Mouse (Mus musculus) hindbrain, embryonic 10.5 days (tissue): ENCODE results near the gene Smg6. TPM values are rescaled to one million over a fixed set of nuclear protein-coding genes. Genes with fewer than 3 reads are reported as not detected.
A peak's percentile ranks its signal among the peaks of the same experiment; 100 is the strongest.

Experiments
- DNase-seq: peaks from one replicate; pipeline ENCODE4 v3.0.0-alpha.2; 2017; ENCODE audit warnings: low spot score
- H3K27ac ChIP-seq: fragments of 300-500 bp; sonication (generic); 2 replicates; pipeline ENCODE4 v1.5.1; 2016; ENCODE audit warnings: mild to moderate bottlenecking, moderate library complexity
- H3K27me3 ChIP-seq: fragments of 300-500 bp; sonication (generic); 2 replicates; pipeline ENCODE4 v1.6.1; 2016; ENCODE audit warnings: mild to moderate bottlenecking; ENCODE audit not compliant: poor library complexity, insufficient read depth, severe bottlenecking
- H3K36me3 ChIP-seq: fragments of 300-500 bp; sonication (generic); 2 replicates; pipeline ENCODE4 v1.6.1; 2016; ENCODE audit warnings: mild to moderate bottlenecking, moderate library complexity
- H3K4me1 ChIP-seq: fragments of 300-500 bp; sonication (generic); replicated peaks from 2 replicates; pipeline ENCODE4 v1.6.1; 2016; ENCODE audit warnings: mild to moderate bottlenecking
- H3K4me3 ChIP-seq: fragments of 300-500 bp; sonication (generic); 2 replicates; pipeline ENCODE4 v1.5.1; 2016; ENCODE audit warnings: mild to moderate bottlenecking, moderate library complexity
- H3K9me3 ChIP-seq: fragments of 300-500 bp; sonication (generic); 2 replicates; pipeline ENCODE4 v1.6.1; 2016; ENCODE audit warnings: mild to moderate bottlenecking, moderate library complexity
- WGBS: fragments of 180-500 bp; shearing (Covaris S2); methylation state at CpG from one replicate; pipeline ENCODE4 v1.1.7; 2016; 5-methylcytosine and 5-hydroxymethylcytosine counted together
- polyA plus RNA-seq: library from polyadenylated mRNA; unstranded; fragments of >200 nt; fragmentation: Nextera tagmentation; extraction: Ambion mirVana; gene quantifications from 2 replicates; pipeline ENCODE4 v1.2.1, GENCODE M21; 2016

The Smg6 gene
- polyA plus RNA-seq, 1 experiment from 2014 or later: 19.2 TPM

DNA sequence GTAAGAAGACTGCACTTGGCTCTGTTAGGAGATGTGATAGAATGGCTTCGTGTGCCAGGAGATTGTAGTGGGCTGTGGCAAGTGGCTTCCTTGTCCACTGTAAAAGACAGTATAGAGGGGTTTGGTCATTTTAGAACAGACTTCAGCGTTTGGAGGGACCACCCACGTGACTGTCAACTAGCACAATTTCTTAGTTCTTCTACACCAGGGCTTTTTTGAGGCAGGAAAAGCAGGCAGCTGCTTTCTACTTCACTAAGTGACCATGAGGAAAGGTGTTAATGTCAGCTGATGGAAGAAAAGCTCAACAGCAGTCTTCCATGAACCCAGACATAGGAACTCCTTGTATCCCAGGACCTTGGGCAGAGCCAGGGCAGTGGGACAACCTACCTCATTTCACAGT, 121.0 kb downstream of the Smg6 start:
- no peak overlapping the region for H3K4me3 ChIP-seq
- no peaks in the 10 kb centered on the region for H3K27me3 ChIP-seq
- peaks cover 81% of the 10 kb centered on the region for H3K36me3 ChIP-seq
- H3K9me3 ChIP-seq: no peaks in the 10 kb centered on the region
- peaks cover 7% of the 10 kb centered on the region; the same call in 1 of the 2 replicates for H3K4me1 ChIP-seq
- 93% methylated on average over 3 of the region's 3 CpGs for WGBS
- no peak overlapping the region for H3K27ac ChIP-seq
- DNase-seq: no peak

DNA sequence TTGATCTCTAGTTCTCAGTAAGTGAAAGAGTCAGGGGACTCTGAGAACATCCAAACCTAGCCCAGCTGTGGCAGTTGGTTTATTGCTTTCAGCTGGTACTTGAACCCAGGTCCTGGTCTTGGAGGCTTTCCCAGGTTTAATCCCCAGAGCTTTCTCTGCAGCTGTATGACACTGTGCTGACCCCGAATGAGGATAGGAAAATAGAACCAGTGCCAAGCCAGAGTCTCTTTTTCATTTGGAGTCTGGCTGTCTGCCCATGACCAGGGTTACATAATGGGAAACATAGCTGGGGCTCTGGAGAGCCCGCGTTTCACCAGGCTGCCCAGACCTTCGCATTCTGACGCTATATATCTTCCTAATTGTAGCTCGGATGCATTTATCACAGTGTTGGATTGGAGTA, 121.4 kb downstream of the Smg6 start:
- Histone ChIP-seq H3K27ac (no peak overlapping the region), H3K4me1 (peaks cover 11% of the 10 kb centered on the region), H3K27me3 (no peaks in the 10 kb centered on the region), H3K36me3 (peaks cover 81% of the 10 kb centered on the region), H3K4me3 (no peak overlapping the region), H3K9me3 (no peaks in the 10 kb centered on the region)
- 81% methylated on average over 6 of the region's 6 CpGs for WGBS
- no peak for DNase-seq

DNA sequence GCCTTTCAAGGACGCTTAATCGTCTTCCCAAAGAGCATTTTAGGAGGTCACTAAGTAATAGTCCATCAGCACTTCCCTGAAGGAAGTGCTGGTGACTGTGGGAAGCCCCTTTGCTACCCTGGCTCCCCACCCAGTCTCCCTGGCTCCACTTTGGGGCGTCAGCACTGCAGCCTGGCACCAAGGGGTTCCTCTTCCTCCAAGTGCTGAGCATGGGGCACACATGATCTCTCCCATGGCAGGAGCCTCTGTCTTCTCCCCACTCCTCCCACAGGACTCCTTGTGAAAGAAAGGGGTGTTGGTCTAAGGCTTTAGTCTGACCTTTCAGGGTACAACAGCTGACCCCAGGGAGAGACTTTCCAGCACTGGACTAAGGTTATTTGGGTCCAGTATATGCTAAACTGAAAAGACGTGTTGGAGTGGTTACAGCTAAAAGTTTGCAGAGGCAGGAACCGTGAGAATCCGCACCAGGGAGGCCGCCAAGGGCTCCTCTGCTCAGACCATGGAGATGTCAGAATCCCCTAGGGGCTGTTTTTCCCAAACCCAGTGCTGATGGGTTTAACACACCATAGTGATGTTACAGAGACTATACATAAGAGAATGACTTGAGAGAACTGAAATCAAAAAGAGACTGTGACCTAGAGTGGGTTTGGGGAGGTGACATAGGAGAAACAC, 122.2 kb downstream of the Smg6 start:
- Histone ChIP-seq H3K9me3 (no peaks in the 10 kb centered on the region), H3K4me3 (no peak overlapping the region), H3K4me1 (peaks cover 13% of the 10 kb centered on the region), H3K27me3 (no peaks in the 10 kb centered on the region), H3K27ac (no peak overlapping the region), H3K36me3 (peaks cover 77% of the 10 kb centered on the region)
- no peak for DNase-seq
- 89% methylated on average over 7 of the region's 7 CpGs for WGBS

DNA sequence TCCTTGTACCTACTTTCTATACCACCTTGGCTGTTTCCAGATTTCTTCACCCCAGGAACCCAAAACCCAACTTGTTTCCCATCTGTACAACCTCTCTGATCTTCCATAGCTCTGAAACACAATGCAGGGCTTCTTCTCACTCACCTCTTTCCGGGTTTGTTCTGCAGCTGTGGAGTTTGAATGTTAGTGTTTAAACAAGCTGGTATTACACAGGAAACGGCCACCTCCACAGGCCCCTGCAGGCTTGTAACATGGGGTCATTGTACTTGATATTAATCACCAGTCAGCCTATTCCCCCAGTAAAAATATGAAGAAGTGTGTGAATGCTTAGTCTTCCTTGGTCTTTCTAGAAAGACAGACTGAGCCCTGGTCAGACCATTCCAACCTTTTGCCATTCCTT, 123.5 kb downstream of the Smg6 start:
- 69% methylated on average over 2 of the region's 2 CpGs for WGBS
- Histone ChIP-seq H3K27ac (no peak overlapping the region), H3K9me3 (no peaks in the 10 kb centered on the region), H3K4me3 (no peak overlapping the region), H3K27me3 (no peaks in the 10 kb centered on the region), H3K36me3 (peaks cover 75% of the 10 kb centered on the region), H3K4me1 (peaks cover 13% of the 10 kb centered on the region)
- no peak for DNase-seq

DNA sequence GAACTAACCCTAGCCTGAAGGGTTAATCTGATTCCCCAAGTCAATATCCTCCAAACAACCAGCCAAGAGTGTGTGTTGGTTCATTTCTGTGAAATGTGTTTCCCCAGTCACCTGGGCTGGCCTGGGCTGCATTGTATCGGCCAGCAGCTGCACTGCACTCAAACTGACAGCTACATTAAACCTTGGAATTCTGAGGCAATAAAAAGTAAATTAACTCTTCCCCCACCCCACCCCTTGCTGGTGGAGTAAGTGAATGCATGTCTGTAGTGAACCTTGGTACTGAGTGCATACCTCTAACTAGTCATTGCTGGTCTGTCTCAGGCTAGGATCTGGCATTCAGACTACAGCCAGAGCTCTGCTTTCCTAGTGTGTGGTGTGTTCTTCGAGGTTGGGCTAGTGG, 124.2 kb downstream of the Smg6 start:
- Histone ChIP-seq H3K4me1 (peaks cover 13% of the 10 kb centered on the region), H3K9me3 (no peaks in the 10 kb centered on the region), H3K27me3 (no peaks in the 10 kb centered on the region), H3K36me3 (peaks cover 76% of the 10 kb centered on the region), H3K27ac (no peak overlapping the region), H3K4me3 (no peak overlapping the region)
- DNase-seq: no peak
- WGBS: 79% methylated on average over 2 of the region's 2 CpGs

DNA sequence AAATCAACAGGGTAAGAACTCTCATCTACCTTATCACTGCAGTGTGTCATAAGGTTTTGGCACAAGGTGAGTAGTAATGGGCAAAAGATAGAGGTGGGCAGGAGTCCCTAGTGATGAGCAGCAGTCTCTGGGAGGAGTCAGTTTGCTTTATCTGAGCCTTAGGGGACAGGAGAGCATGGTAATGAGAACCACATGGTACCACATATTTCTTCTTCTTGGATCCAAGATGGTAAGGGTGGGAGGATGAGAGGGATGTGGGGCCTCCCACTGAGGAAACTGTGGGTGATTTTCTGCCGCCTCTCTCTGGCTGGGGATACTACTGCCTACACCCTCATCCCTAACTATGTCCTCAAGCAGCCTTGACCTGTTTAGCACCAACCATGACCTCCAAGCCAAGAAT, 125.6 kb downstream of the Smg6 start:
- Histone ChIP-seq H3K27ac (no peak overlapping the region), H3K4me3 (no peak overlapping the region)

DNA sequence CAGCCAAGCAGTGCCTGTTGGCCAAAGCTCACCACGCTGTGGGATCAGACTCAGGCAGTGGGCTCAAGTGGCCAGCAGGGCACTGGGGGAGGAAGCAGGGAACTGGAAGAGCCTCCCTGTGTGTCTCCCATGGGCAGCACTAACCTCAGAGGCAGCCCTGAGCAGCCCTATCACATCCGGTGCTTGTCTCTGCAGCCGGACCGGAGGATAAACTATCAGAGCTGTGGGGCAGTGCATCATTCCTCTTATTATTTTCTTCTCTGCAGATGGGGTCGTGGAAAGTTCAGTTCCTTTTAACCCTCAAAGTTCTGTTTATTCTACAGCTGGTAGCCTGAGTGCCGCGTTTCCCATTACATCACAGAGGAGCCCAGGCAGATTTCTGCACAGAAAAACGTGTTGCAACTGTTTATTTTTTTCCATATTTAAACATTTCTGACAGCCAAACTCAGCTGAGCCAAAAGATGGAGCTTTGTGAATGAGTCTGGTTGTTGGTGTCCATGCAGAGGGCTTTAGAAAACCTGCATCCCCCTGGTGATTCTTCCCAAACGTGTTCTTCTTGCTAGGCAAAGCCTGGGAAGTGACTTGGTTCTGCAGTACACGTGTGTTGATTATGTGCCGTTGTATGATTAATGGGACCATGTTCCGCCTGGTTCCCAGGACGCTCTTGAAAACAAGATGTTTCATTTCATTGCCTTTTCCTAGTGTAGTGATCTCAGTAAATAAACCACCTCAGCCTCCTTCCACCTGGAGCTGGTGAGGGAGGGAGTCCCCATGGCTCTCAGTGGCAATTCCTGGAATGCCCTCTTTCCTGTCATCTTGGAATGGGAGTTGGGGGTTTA, 126.3 kb downstream of the Smg6 start:
- no peak for DNase-seq
- Histone ChIP-seq H3K4me1 (peaks cover 13% of the 10 kb centered on the region), H3K9me3 (no peaks in the 10 kb centered on the region), H3K36me3 (peaks cover 68% of the 10 kb centered on the region), H3K27ac (no peak overlapping the region), H3K27me3 (no peaks in the 10 kb centered on the region), H3K4me3 (no peak overlapping the region)
- 70% methylated on average over 13 of the region's 13 CpGs for WGBS

More for the DNA sequence above, 125.6 kb downstream of the Smg6 start:
- peaks cover 13% of the 10 kb centered on the region for H3K4me1 ChIP-seq
- H3K9me3 ChIP-seq: no peaks in the 10 kb centered on the region
- no peaks in the 10 kb centered on the region for H3K27me3 ChIP-seq
- WGBS: 67% methylated on average over 1 of the region's 1 CpGs
- peaks cover 75% of the 10 kb centered on the region for H3K36me3 ChIP-seq
- no peak for DNase-seq

DNA sequence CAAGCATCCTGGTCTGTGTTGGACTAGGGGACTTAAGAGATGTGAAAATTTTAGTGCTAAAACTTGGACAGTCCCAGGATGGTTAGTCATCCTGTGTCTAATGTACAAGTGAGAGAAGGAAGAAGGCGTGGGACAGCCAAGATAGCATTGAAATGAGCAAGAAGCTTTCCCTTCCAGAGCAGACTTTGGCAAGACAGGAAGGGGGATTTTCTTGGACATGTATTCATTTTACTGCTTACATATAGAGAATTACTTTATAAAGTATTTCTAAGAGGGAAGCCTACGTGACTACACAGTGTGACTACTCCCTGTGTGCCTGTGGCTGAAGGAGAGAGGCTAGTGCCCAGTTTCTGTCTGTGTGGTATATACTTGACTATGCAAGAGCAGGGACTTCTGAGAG, 127.4 kb downstream of the Smg6 start:
- Histone ChIP-seq H3K36me3 (peaks cover 68% of the 10 kb centered on the region), H3K4me1 (peaks cover 13% of the 10 kb centered on the region), H3K27ac (no peak overlapping the region), H3K27me3 (no peaks in the 10 kb centered on the region), H3K4me3 (no peak overlapping the region), H3K9me3 (no peaks in the 10 kb centered on the region)
- DNase-seq: no peak
- 89% methylated on average over 2 of the region's 2 CpGs for WGBS

DNA sequence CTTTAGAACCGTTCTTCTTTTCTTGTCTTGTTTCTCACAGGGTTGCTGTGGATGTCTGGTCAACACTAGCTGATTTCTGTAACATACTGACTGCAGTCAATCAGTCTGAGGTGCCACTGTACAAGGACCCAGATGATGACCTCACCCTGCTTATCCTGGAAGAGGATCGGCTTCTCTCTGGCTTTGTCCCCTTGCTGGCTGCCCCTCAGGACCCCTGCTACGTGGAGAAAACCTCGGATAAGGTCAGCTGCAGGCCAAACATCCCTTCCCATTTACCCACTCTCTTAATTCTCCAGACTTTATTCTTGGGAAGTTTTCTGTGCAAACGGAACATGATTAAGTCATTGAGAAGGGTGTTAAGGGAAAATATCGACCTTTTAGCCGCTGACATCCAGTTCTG, 128.1 kb downstream of the Smg6 start:
- H3K4me1 ChIP-seq: peaks cover 13% of the 10 kb centered on the region
- H3K4me3 ChIP-seq: no peak overlapping the region
- H3K36me3 ChIP-seq: peaks cover 70% of the 10 kb centered on the region
- WGBS: 77% methylated on average over 7 of the region's 7 CpGs
- no peaks in the 10 kb centered on the region for H3K9me3 ChIP-seq
- no peaks in the 10 kb centered on the region for H3K27me3 ChIP-seq
- H3K27ac ChIP-seq: 0 out of 2 replicates have a peak overlapping the region, but pooled peaks have one; percentile 12
- DNase-seq: no peak

DNA sequence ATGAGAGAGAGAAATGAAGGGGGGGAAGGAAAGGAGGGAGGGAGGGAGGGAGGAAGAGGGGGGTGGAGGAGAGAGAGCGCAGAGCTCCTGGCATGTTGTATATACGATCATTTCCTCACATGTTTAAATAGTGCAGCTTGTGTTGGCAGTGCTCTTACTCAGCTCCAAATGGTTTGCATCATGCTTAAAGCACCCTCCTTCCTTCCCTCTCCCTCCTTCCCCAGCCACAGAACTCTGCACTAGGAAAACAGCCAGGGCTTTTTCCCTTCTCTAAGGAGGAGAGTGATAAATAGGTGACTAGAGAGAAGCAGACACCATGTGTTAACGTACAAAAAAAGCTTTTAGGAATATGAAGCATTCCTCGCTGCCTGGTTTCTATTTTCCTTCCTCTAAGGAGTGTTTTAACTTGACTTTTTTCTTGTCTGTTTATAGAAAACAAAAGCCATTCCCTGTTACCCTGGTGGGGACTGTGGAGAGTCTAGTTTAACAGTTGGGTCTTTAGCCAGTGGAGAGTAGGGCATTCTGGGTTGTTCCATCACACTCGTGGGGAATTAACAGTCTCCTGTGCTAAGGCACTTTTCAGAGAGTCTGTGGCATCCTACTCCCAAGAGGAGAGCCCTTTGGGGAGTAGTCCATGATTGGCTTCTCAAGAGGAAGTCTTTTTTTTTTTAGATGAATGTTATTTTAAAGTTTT, 128.7 kb downstream of the Smg6 start:
- Histone ChIP-seq H3K27me3 (no peaks in the 10 kb centered on the region), H3K9me3 (no peaks in the 10 kb centered on the region), H3K4me1 (peaks cover 13% of the 10 kb centered on the region), H3K36me3 (peaks cover 70% of the 10 kb centered on the region), H3K27ac (no peak overlapping the region), H3K4me3 (no peak overlapping the region)
- no peak for DNase-seq
- WGBS: 74% methylated on average over 5 of the region's 5 CpGs

DNA sequence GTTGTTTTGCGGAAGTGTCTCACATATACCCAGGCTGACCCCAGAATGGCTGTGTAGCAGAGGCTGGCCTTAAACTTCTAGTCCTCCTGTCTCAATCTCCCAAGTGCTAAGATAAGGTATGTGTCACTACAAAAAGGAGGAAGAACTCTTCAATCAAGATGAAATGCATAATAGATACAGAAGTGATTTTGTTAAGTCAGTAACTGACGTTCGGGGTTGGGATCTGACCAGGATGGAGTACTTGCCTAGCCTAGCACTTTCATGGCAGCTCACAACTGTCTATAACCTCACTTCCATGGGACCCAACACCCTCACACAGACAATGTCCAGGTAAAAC, 129.2 kb downstream of the Smg6 start:
- DNase-seq: no peak
- Histone ChIP-seq H3K27me3 (no peaks in the 10 kb centered on the region), H3K4me1 (peaks cover 11% of the 10 kb centered on the region), H3K4me3 (no peak overlapping the region), H3K27ac (no peak overlapping the region), H3K36me3 (peaks cover 66% of the 10 kb centered on the region), H3K9me3 (no peaks in the 10 kb centered on the region)
- 91% methylated on average over 3 of the region's 3 CpGs for WGBS

DNA sequence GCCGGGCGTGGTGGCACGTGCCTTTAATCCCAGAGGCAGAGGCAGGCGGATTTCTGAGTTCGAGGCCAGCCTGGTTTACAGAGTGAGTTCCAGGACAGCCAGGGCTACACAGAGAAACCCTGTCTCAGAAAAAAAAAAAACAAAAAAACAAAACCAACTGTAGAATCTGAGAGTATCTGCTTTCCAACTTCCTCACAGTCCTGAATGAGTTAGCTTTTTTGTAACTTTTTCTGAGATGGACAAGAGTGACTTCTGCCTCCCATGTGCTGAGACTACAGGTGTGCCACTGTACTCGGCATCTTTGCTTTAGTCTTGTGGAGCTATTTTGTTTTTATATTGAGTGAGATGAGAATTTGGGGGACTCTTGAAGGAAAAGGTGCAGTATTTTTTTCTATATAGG, 137.0 kb downstream of the Smg6 start:
- peaks cover 14% of the 10 kb centered on the region for H3K36me3 ChIP-seq

DNA sequence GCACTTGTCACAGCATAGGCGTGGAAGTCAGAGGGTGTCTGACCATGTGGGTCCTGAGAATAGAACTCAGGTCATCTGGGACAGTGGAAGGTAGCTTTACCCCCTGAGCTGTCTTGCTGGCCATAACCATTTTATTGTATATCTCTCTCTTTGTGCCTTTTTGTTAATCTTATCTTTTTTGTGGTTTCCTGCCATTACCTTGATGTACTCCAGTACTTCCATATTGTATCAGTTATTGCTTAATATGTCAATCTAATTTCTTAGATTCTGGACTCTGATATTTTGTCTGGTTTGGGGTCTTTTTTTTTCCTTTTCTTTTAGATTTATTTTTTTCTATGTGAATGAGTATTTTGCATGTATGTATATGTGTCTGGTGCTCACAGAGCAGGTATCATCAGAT, 138.6 kb downstream of the Smg6 start:
- no peak overlapping the region for H3K27ac ChIP-seq
- 0 out of 2 replicates have a peak, but pooled peaks cover 6% of the 10 kb centered on the region for H3K36me3 ChIP-seq
- no peak overlapping the region for H3K4me3 ChIP-seq
- WGBS: 93% methylated on average over 1 of the region's 1 CpGs
- H3K9me3 ChIP-seq: no peaks in the 10 kb centered on the region
- H3K4me1 ChIP-seq: no peaks in the 10 kb centered on the region
- DNase-seq: no peak
- H3K27me3 ChIP-seq: no peaks in the 10 kb centered on the region

More for the DNA sequence above, 137.0 kb downstream of the Smg6 start:
- Histone ChIP-seq H3K9me3 (no peaks in the 10 kb centered on the region), H3K4me3 (no peak overlapping the region), H3K27ac (no peak overlapping the region), H3K27me3 (no peaks in the 10 kb centered on the region), H3K4me1 (no peaks in the 10 kb centered on the region)
- no peak for DNase-seq
- WGBS: 94% methylated on average over 6 of the region's 6 CpGs
